In the genomic region with DNA sequence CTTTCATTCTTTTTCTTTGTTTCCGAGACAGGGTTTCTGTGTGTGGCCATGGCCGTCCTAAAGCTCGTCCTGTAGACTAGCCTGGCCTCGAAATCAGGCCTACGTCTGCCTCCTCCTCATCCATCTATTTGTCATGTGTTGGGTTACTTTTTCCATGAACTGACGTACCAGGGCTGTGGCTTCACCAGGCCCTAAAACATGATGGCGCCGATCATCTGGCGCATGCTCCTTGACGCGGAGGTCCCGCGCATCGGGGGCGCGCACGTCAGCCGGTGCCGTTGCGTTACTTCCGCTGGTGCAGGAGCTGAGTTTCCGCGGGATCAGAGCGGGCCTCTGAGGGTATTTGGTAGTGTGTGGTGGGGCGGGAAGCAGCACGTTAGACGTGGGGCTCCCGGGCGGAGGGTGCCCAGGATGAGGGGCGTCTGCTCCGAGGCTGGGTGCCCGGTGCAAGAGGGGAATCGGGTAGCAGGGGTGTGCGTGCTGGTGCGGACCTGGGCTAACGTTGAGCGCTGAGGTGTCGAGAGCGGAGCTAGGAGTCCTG, we compare ENCODE assay signal across 8 mouse cellular contexts. TPM values are rescaled to one million over a fixed set of nuclear protein-coding genes. Genes with fewer than 3 reads are reported as not detected.
A peak's percentile ranks its signal among the peaks of the same experiment; 100 is the strongest.
DNase-seq lines count a peak whose midpoint lies in the region; ATAC-seq lines count a peak whose summit lies in the region.
"Not testable (repeated sequence)": the region's sequence is repeated elsewhere in the genome, so short reads cannot be mapped to it uniquely, and the experiment has no call there.

Gene Gon4l, plus strand, starts transcription at position 281 of the 541 bp plus-strand sequence.

- not testable (repeated sequence) for H3K9me3 ChIP-seq in hindbrain, embryonic 16.5 days (ENCODE audit: control insufficient read depth, low read length)

- not testable (repeated sequence) for H3K4me1 ChIP-seq in hindbrain, embryonic 16.5 days (ENCODE audit: control insufficient read depth, insufficient read depth, low read depth, low read length)

- H3K27me3 ChIP-seq in hindbrain, embryonic 16.5 days (replicated peaks; ENCODE audit: control insufficient read depth, insufficient read depth, low read length) = not testable (repeated sequence)

- peak within 1 kb of the TSS; percentile 57 for H3K27ac ChIP-seq in hindbrain, embryonic 16.5 days (ENCODE audit: low read depth, low read length)

- peak; percentile 64 for ATAC-seq in hindbrain, embryonic 16.5 days

- intact Hi-C loops in gastrocnemius, postnatal 14 days (cut with DNase I; ENCODE audit: low total_unique reads) = not testable (repeated sequence)

- H3K4me2 ChIP-seq in hindbrain, embryonic 16.5 days (ENCODE audit: low read length) = peak within 1 kb of the TSS; percentile 48

- peak; percentile 50 to 83 for DNase-seq in adrenal gland, adult (ENCODE audit: inconsistent age in 2 of 2, low spot score in 1 of 2)
- DNase-seq in embryo, embryonic 10 days (ENCODE audit: low spot score) = peak; percentile 55
- DNase-seq in gastrocnemius, postnatal 14 days = not testable (repeated sequence)
- peak; percentile 26 to 43 for DNase-seq in layer of hippocampus, postnatal 36 days
- peak; percentile 46 for DNase-seq in lung, postnatal 10 days
- peak; percentile 26 for DNase-seq in ovary, postnatal 36 days (ENCODE audit: low spot score)
- peak; percentile 40 for DNase-seq in yolk sac, embryonic 10.5 days (ENCODE audit: low spot score)

- WGBS in hindbrain, embryonic 16.5 days = 4% methylated on average over 20 of the region's 39 CpGs

- H3K9ac ChIP-seq in hindbrain, embryonic 16.5 days (ENCODE audit: low read depth, low read length) = peak within 1 kb of the TSS; percentile 53

- peak within 1 kb of the TSS; percentile 37 for H3K4me3 ChIP-seq in hindbrain, embryonic 16.5 days (ENCODE audit: low read length)

- not testable (repeated sequence) for H3K36me3 ChIP-seq in hindbrain, embryonic 16.5 days (ENCODE audit: control insufficient read depth, insufficient read depth, low read length)

RNA-seq across cellular contexts. Expression of gene Gon4l, which starts in this region (rescaled TPM):
- 10 to 100 TPM; 11.9 to 12.5 TPM for total RNA-seq in gastrocnemius, postnatal 14 days (2021)
- 11.2 and 12.1 TPM in 2 replicates for polyA plus RNA-seq in hindbrain, embryonic 16.5 days (2015; fragmentation: Nextera tagmentation; extraction: Ambion mirVana)
- 10 to 100 TPM; 46.2 to 46.4 TPM for total RNA-seq in layer of hippocampus, postnatal 36 days (2021)
